Mouse (Mus musculus) heart, postnatal 0 days (tissue): ENCODE measurements around the gene Wapl.

Source experiments
- CTCF ChIP-seq: IDR thresholded peaks from 2 replicates; pipeline ENCODE4 v1.5.1; 2016; ENCODE audit warnings: antibody characterized with exemption, control low read depth, low read depth
- EP300 ChIP-seq: IDR thresholded peaks from 2 replicates; pipeline ENCODE4 v1.6.1; 2016; ENCODE audit warnings: antibody characterized with exemption, low read depth

DNA sequence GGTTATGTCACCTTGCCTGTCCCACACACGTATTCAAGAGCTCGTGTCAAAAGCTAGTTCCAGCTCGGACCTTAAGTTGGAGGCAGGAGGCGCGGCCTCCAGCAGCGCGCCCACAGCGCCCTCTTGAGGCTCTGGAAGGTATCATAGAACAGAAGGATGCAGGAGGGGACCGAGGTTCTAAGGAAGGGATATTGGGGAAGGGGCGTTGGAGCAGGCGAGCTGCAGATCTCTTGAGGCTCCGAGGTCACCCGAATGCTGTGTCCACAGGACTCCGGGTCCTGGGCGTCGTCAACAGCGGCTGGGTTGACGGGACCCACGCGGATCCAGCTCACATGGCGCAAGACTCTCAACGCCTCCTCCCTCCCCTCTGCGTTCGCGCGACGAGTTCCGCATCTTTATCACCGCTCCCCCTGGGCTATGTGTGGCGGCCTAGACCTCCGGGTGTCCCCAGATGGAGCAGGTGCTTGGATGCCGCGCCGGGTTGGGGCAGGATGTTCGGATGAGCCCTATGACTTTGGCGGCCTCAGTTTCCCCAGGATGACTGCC is 95.4 kb downstream of the Wapl start:
- peak; percentile 85 for TF ChIP-seq CTCF
- TF ChIP-seq EP300: no peak
